Mouse (Mus musculus): ENCODE results near the gene Rnpep. TPM values are rescaled to one million over a fixed set of nuclear protein-coding genes. Genes with fewer than 3 reads are reported as not detected.

Gene Rnpep
- total and polyA plus RNA-seq, 2 experiments from 2014 or later = 50.5 to 61.4 TPM

- Histone ChIP-seq H3K36me3 (ENCODE audit: insufficient read depth, low read length) (no peaks in the 10 kb centered on the region; the same call in 1 of the 2 replicates), H3K9ac (replicated peaks; ENCODE audit: low read length) (peak within 1 kb of the TSS; percentile 98), H3K4me2 (ENCODE audit: low read depth, low read length) (peak within 1 kb of the TSS; percentile 95), H3K27ac (peak within 1 kb of the TSS; percentile 92), H3K4me3 (ENCODE audit: low read length) (peak within 1 kb of the TSS; percentile 98), H3K4me1 (ENCODE audit: insufficient read depth, low read length) (peaks cover 12% of the 10 kb centered on the region), H3K27me3 (ENCODE audit: insufficient read depth, low read length) (no peaks in the 10 kb centered on the region), H3K9me3 (ENCODE audit: low read length) (no peaks in the 10 kb centered on the region)
- DNase-seq (ENCODE audit: low spot score) (peak; percentile 96), ATAC-seq (peak; percentile 100)
- under 1% methylated on average over 51 of the region's 51 CpGs for WGBS
- TF ChIP-seq CTCF (IDR thresholded peaks at IDR 0.05; ENCODE audit: low read depth) = no peak
Observed at GRCm38 (mm10) chr1:135313284-135314031, 29.6 kb upstream of the Rnpep start, which contains the start of gene Timm17a. Timm17a (minus strand) TSS chr1:135313778.

- no peak for TF ChIP-seq CTCF (IDR thresholded peaks at IDR 0.05; ENCODE audit: low read depth)
- Histone ChIP-seq H3K36me3 (ENCODE audit: insufficient read depth, low read length) (peaks cover 10% of the 10 kb centered on the region; the same call in 1 of the 2 replicates), H3K4me1 (ENCODE audit: insufficient read depth, low read length) (peaks cover 12% of the 10 kb centered on the region), H3K27me3 (ENCODE audit: insufficient read depth, low read length) (no peaks in the 10 kb centered on the region), H3K4me3 (ENCODE audit: low read length) (peak overlapping the region; percentile 98; the same call in 1 of the 2 replicates), H3K4me2 (ENCODE audit: low read depth, low read length) (peak overlapping the region; percentile 95), H3K9me3 (ENCODE audit: low read length) (no peaks in the 10 kb centered on the region), H3K27ac (no peak overlapping the region), H3K9ac (replicated peaks; ENCODE audit: low read length) (no peak overlapping the region)
- DNase-seq (ENCODE audit: low spot score) (no peak), ATAC-seq (no peak)
- WGBS = 81% methylated on average over 4 of the region's 4 CpGs
Observed at GRCm38 (mm10) chr1:135312201-135312600, 28.3 kb upstream of the Rnpep start.

- H3K4me2 ChIP-seq (ENCODE audit: low read depth, low read length) = no peak overlapping the region
- 73% methylated on average over 6 of the region's 6 CpGs for WGBS
- peaks cover 11% of the 10 kb centered on the region; the same call in 1 of the 2 replicates for H3K36me3 ChIP-seq (ENCODE audit: insufficient read depth, low read length)
- H3K4me3 ChIP-seq (ENCODE audit: low read length) = no peak overlapping the region
- ATAC-seq (no peak), DNase-seq (ENCODE audit: low spot score) (no peak)
- H3K9ac ChIP-seq (replicated peaks; ENCODE audit: low read length) = no peak overlapping the region
- H3K9me3 ChIP-seq (ENCODE audit: low read length) = no peaks in the 10 kb centered on the region
- no peak overlapping the region for H3K27ac ChIP-seq
- H3K27me3 ChIP-seq (ENCODE audit: insufficient read depth, low read length) = no peaks in the 10 kb centered on the region
- peaks cover 12% of the 10 kb centered on the region for H3K4me1 ChIP-seq (ENCODE audit: insufficient read depth, low read length)
- TF ChIP-seq CTCF (IDR thresholded peaks at IDR 0.05; ENCODE audit: low read depth) = no peak
Observed at GRCm38 (mm10) chr1:135311356-135311755, 27.5 kb upstream of the Rnpep start.

GRCm38 (mm10) chr1:135290908-135291307, 7.0 kb upstream of the Rnpep start:
- H3K4me3 ChIP-seq (ENCODE audit: low read length) = no peak overlapping the region
- no peak for TF ChIP-seq CTCF (IDR thresholded peaks at IDR 0.05; ENCODE audit: low read depth)
- DNase-seq (ENCODE audit: low spot score) (peak; percentile 26), ATAC-seq (peak; percentile 66; the same call in 1 of the 2 replicates)
- H3K9me3 ChIP-seq (ENCODE audit: low read length) = no peaks in the 10 kb centered on the region
- H3K4me1 ChIP-seq (ENCODE audit: insufficient read depth, low read length) = no peaks in the 10 kb centered on the region
- H3K27me3 ChIP-seq (ENCODE audit: insufficient read depth, low read length) = no peaks in the 10 kb centered on the region
- 0 out of 2 replicates have a peak, but pooled peaks cover 1% of the 10 kb centered on the region for H3K36me3 ChIP-seq (ENCODE audit: insufficient read depth, low read length)
- H3K27ac ChIP-seq = no peak overlapping the region
- WGBS = 37% methylated on average over 5 of the region's 5 CpGs
- no peak overlapping the region for H3K9ac ChIP-seq (replicated peaks; ENCODE audit: low read length)
- no peak overlapping the region for H3K4me2 ChIP-seq (ENCODE audit: low read depth, low read length)

- Histone ChIP-seq H3K27ac (no peak overlapping the region), H3K9me3 (ENCODE audit: low read length) (no peaks in the 10 kb centered on the region), H3K4me3 (ENCODE audit: low read length) (no peak overlapping the region), H3K9ac (replicated peaks; ENCODE audit: low read length) (no peak overlapping the region), H3K4me1 (ENCODE audit: insufficient read depth, low read length) (0 out of 2 replicates have a peak, but pooled peaks cover 17% of the 10 kb centered on the region), H3K36me3 (ENCODE audit: insufficient read depth, low read length) (no peaks in the 10 kb centered on the region), H3K4me2 (ENCODE audit: low read depth, low read length) (no peak overlapping the region), H3K27me3 (ENCODE audit: insufficient read depth, low read length) (no peaks in the 10 kb centered on the region)
- ATAC-seq (no peak), DNase-seq (ENCODE audit: low spot score) (no peak)
- no peak for TF ChIP-seq CTCF (IDR thresholded peaks at IDR 0.05; ENCODE audit: low read depth)
- WGBS = 79% methylated on average over 2 of the region's 2 CpGs
Observed at GRCm38 (mm10) chr1:135286311-135286710, 2.4 kb upstream of the Rnpep start.

GRCm38 (mm10) chr1:135283287-135283825, 528 bp downstream of the Rnpep start:
- TF ChIP-seq CTCF (IDR thresholded peaks at IDR 0.05; ENCODE audit: low read depth) = no peak
- Histone ChIP-seq H3K27ac (peak overlapping the region; percentile 96), H3K4me2 (ENCODE audit: low read depth, low read length) (peak overlapping the region; percentile 69), H3K9ac (replicated peaks; ENCODE audit: low read length) (peak overlapping the region; percentile 96), H3K4me1 (ENCODE audit: insufficient read depth, low read length) (peaks cover 24% of the 10 kb centered on the region; the same call in 1 of the 2 replicates), H3K9me3 (ENCODE audit: low read length) (no peaks in the 10 kb centered on the region), H3K36me3 (ENCODE audit: insufficient read depth, low read length) (0 out of 2 replicates have a peak, but pooled peaks cover 11% of the 10 kb centered on the region), H3K27me3 (ENCODE audit: insufficient read depth, low read length) (no peaks in the 10 kb centered on the region), H3K4me3 (ENCODE audit: low read length) (peak overlapping the region; percentile 87)
- peak; percentile 67 for DNase-seq (ENCODE audit: low spot score)
- peak; percentile 78 for ATAC-seq
- under 1% methylated on average over 48 of the region's 48 CpGs for WGBS

Data from hindbrain, postnatal 0 days (tissue).